Mouse (Mus musculus) forebrain, embryonic 11.5 days (tissue): ENCODE results near the gene Olfr883. TPM values are rescaled to one million over a fixed set of nuclear protein-coding genes. Genes with fewer than 3 reads are reported as not detected.

Experiments used
- ATAC-seq: fragments of 200-750 bp; cut with Nextera tagmentation; replicated peaks from 2 replicates; pipeline ENCODE4 v1.8.0; 2017; ENCODE audit warnings: moderate TSS enrichment; ENCODE audit not compliant: low FRiP score
- DNase-seq: peaks from one replicate; pipeline ENCODE4 v3.0.0-alpha.2; 2017; ENCODE audit warnings: low spot score
- H3K27ac ChIP-seq: fragments of 300-500 bp; sonication (generic); 2 replicates; pipeline ENCODE4 v1.5.1; 2014; ENCODE audit warnings: low read depth, low read length
- H3K27me3 ChIP-seq: fragments of 300-500 bp; sonication (generic); 2 replicates; pipeline ENCODE4 v1.6.1; 2014; ENCODE audit warnings: mild to moderate bottlenecking, low read length, mixed read lengths; ENCODE audit not compliant: control insufficient read depth, insufficient read depth
- H3K36me3 ChIP-seq: fragments of 300-500 bp; sonication (generic); 2 replicates; pipeline ENCODE4 v1.6.1; 2014; ENCODE audit warnings: mild to moderate bottlenecking, low read length, moderate library complexity, mixed read lengths; ENCODE audit not compliant: control insufficient read depth, insufficient read depth
- H3K4me1 ChIP-seq: fragments of 300-500 bp; sonication (generic); replicated peaks from 2 replicates; pipeline ENCODE4 v1.6.1; 2014; ENCODE audit warnings: low read length, mixed read lengths; ENCODE audit not compliant: control insufficient read depth, insufficient read depth
- H3K4me2 ChIP-seq: fragments of 300-500 bp; sonication (generic); 2 replicates; pipeline ENCODE4 v1.6.1; 2014; ENCODE audit warnings: low read depth, mild to moderate bottlenecking, low read length, moderate library complexity, mixed read lengths; ENCODE audit not compliant: severe bottlenecking
- H3K4me3 ChIP-seq: fragments of 300-500 bp; sonication (generic); 2 replicates; pipeline ENCODE4 v1.5.1; 2014; ENCODE audit warnings: low read depth, low read length
- H3K9ac ChIP-seq: fragments of 300-500 bp; sonication (generic); 2 replicates; pipeline ENCODE4 v1.6.1; 2014; ENCODE audit warnings: low read length
- H3K9me3 ChIP-seq: fragments of 300-500 bp; sonication (generic); 2 replicates; pipeline ENCODE4 v1.6.1; 2016; ENCODE audit warnings: low read length, mixed read lengths; ENCODE audit not compliant: control insufficient read depth
- WGBS: fragments of 180-500 bp; shearing (Covaris S2); extraction: QIAGEN DNeasy Blood & Tissue Kit; methylation state at CpG from one replicate; pipeline ENCODE4 v1.1.7; 2014; 5-methylcytosine and 5-hydroxymethylcytosine counted together
- polyA plus RNA-seq: library from polyadenylated mRNA; unstranded; fragments of >200 nt; fragmentation: Nextera tagmentation; extraction: Ambion mirVana; gene quantifications from 2 replicates; pipeline ENCODE4 v1.2.1, GENCODE M21; 2014

Gene Olfr883
- polyA plus RNA-seq, result not detected in 2 replicates

DNA sequence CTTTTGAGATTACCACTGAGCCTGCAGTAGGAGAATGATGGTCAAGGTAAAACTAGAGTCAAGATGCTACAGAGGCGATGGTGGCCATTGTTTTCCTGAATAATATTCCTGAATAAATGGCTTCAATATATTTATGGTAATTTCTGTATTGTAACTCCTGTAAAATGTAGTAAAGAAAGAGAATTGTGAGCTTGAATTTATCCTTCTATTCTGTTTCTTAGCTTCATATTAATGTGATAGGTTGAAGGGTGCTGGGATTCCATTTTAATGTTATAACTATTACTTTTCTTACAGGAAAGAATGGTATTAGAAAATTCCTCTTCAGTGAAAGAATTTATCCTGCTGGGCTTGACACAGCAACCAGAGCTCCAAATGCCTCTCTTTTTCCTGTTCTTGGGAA is at the start of gene Olfr883:
Gene Olfr883, plus strand, starts transcription at position 301 of the 400 bp plus-strand sequence.
- no peak for ATAC-seq
- no peak within 1 kb of the TSS for H3K4me2 ChIP-seq
- WGBS, result 80% methylated on average over 1 of the region's 1 CpGs
- H3K9me3 ChIP-seq, result no peaks in the 10 kb centered on the region
- no peak for DNase-seq
- no peaks in the 10 kb centered on the region for H3K36me3 ChIP-seq
- no peak within 1 kb of the TSS for H3K9ac ChIP-seq
- no peak within 1 kb of the TSS for H3K4me3 ChIP-seq
- no peak within 1 kb of the TSS for H3K27ac ChIP-seq
- H3K27me3 ChIP-seq, result no peaks in the 10 kb centered on the region
- H3K4me1 ChIP-seq, result no peaks in the 10 kb centered on the region

GRCm38 (mm10) chr9:37991525-37991924 is 34.1 kb upstream of the Olfr883 start, which contains the start of gene Olfr881:
Gene Olfr881 (plus strand): TSS chr9:37991825.
- no peak within 1 kb of the TSS for H3K4me2 ChIP-seq
- no peak for ATAC-seq
- H3K4me3 ChIP-seq, result no peak within 1 kb of the TSS

DNA sequence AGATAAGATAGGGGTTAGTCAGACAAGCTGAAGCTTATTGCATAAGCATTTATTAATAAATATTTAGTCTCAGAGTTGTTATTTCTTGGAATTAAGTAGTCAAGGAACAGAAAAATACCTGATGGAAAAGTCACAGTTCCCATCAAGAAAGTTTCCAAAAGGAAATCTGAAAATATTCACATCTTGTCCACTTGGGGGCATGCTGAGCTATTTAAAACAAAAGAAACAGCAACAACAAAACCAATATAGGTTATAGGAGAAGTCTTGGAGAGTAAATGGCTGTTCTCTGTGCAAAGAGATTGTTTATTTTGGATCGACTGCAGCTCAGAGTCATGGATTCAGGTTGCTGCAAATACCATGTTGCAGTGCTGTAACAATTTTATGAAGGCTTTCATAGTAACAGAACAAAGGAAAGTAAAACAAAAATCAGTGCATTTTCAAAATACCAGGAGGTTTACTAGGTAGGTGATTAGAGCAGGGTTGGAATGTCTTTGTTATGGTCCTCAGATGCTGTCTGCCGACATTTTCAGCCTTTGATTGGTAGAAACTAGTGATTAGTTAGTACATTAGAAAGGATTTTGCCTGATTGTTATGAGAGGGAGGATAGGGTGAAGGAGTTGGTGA is 26.9 kb upstream of the Olfr883 start:
- Histone ChIP-seq H3K27ac (no peak overlapping the region), H3K27me3 (no peaks in the 10 kb centered on the region), H3K4me1 (no peaks in the 10 kb centered on the region), H3K36me3 (no peaks in the 10 kb centered on the region), H3K9me3 (no peaks in the 10 kb centered on the region), H3K4me2 (no peak overlapping the region), H3K9ac (no peak overlapping the region), H3K4me3 (no peak overlapping the region)
- DNase-seq (no peak), ATAC-seq (no peak)
- WGBS, result 56% methylated on average over 2 of the region's 2 CpGs

More at GRCm38 (mm10) chr9:37991525-37991924, 34.1 kb upstream of the Olfr883 start, which contains the start of gene Olfr881:
- H3K27ac ChIP-seq, result no peak within 1 kb of the TSS
- no peaks in the 10 kb centered on the region for H3K36me3 ChIP-seq
- no peaks in the 10 kb centered on the region for H3K4me1 ChIP-seq
- no peak within 1 kb of the TSS for H3K9ac ChIP-seq
- no peaks in the 10 kb centered on the region for H3K9me3 ChIP-seq
- DNase-seq, result no peak
- H3K27me3 ChIP-seq, result no peaks in the 10 kb centered on the region

DNA sequence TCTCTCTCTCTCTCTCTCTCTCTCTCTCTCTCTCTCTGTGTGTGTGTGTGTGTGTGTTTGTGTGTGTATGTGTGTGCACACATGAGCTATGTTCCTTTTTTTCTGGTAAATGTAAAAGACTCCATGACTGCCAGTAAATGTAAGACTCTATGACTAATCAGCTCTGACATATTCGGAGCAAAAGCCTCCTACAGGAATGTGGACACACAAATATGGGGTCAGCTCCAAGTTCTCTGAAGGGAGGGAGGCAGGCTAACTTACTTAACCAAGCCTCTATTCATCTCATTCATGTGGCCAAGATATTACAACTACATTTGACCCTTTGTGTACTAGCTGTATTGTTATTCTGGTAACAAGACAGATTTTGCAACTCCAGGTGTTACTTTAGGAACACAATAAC is 25.6 kb upstream of the Olfr883 start:
- no peaks in the 10 kb centered on the region for H3K9me3 ChIP-seq
- no peak overlapping the region for H3K4me2 ChIP-seq
- no peak overlapping the region for H3K27ac ChIP-seq
- no peaks in the 10 kb centered on the region for H3K27me3 ChIP-seq
- H3K4me3 ChIP-seq, result no peak overlapping the region
- no peak for ATAC-seq
- H3K9ac ChIP-seq, result no peak overlapping the region
- no peak for DNase-seq
- 58% methylated on average over 1 of the region's 1 CpGs for WGBS
- no peaks in the 10 kb centered on the region for H3K4me1 ChIP-seq
- H3K36me3 ChIP-seq, result no peaks in the 10 kb centered on the region

GRCm38 (mm10) chr9:38046255-38046654 is 20.6 kb downstream of the Olfr883 start, which contains the start of gene Olfr884:
Gene Olfr884 (plus strand): TSS chr9:38046555.
- Histone ChIP-seq H3K9ac (no peak within 1 kb of the TSS), H3K4me2 (no peak within 1 kb of the TSS), H3K36me3 (no peaks in the 10 kb centered on the region), H3K4me1 (no peaks in the 10 kb centered on the region), H3K4me3 (no peak within 1 kb of the TSS), H3K27me3 (no peaks in the 10 kb centered on the region), H3K9me3 (no peaks in the 10 kb centered on the region), H3K27ac (no peak within 1 kb of the TSS)
- 78% methylated on average over 1 of the region's 1 CpGs for WGBS
- ATAC-seq (no peak), DNase-seq (no peak)

GRCm38 (mm10) chr9:38061022-38061421 is 35.4 kb downstream of the Olfr883 start, which contains the start of gene Olfr885:
Gene Olfr885 (plus strand): TSS chr9:38061322.
- H3K4me1 ChIP-seq, result no peaks in the 10 kb centered on the region
- H3K9ac ChIP-seq, result no peak within 1 kb of the TSS
- no peak for DNase-seq
- H3K27ac ChIP-seq, result no peak within 1 kb of the TSS
- H3K4me2 ChIP-seq, result no peak within 1 kb of the TSS
- H3K4me3 ChIP-seq, result no peak within 1 kb of the TSS
- WGBS, result 95% methylated on average over 3 of the region's 3 CpGs
- no peaks in the 10 kb centered on the region for H3K27me3 ChIP-seq
- ATAC-seq, result no peak
- H3K36me3 ChIP-seq, result no peaks in the 10 kb centered on the region
- H3K9me3 ChIP-seq, result no peaks in the 10 kb centered on the region

Other genes starting within 250 kb of the Olfr883 start
- gene Olfr876, start 222.8 kb upstream of the Olfr883 start, polyA plus RNA-seq, result not detected in 2 replicates
- 0.12 TPM in 1 of 2 replicates, not detected in the other for gene Olfr877, start 171.5 kb upstream of the Olfr883 start, polyA plus RNA-seq
- gene Olfr145, start 129.1 kb upstream of the Olfr883 start, polyA plus RNA-seq, result not detected in 2 replicates
- not detected in 2 replicates for gene Olfr878, start 108.0 kb upstream of the Olfr883 start, polyA plus RNA-seq
- gene Olfr881, start 34.0 kb upstream of the Olfr883 start, polyA plus RNA-seq, result not detected in 2 replicates
- not detected in 2 replicates for gene Olfr884, start 20.7 kb downstream of the Olfr883 start, polyA plus RNA-seq
- gene Olfr885, start 35.5 kb downstream of the Olfr883 start, polyA plus RNA-seq, result not detected in 2 replicates
- gene Olfr887, start 58.3 kb downstream of the Olfr883 start, polyA plus RNA-seq, result not detected in 2 replicates
- gene Olfr888, start 82.3 kb downstream of the Olfr883 start, polyA plus RNA-seq, result not detected in 2 replicates
- gene Olfr889, start 89.4 kb downstream of the Olfr883 start, polyA plus RNA-seq, result 0.11 and 0.12 TPM in 2 replicates
- not detected in 2 replicates for gene Olfr890, start 116.7 kb downstream of the Olfr883 start, polyA plus RNA-seq
- not detected in 2 replicates for gene Olfr891, start 155.0 kb downstream of the Olfr883 start, polyA plus RNA-seq
- gene Olfr893, start 182.6 kb downstream of the Olfr883 start, polyA plus RNA-seq, result not detected in 2 replicates
- not detected in 2 replicates for gene Olfr894, start 192.2 kb downstream of the Olfr883 start, polyA plus RNA-seq
- gene Olfr143, start 227.0 kb downstream of the Olfr883 start, polyA plus RNA-seq, result not detected in 2 replicates
- gene Olfr895, start 242.0 kb downstream of the Olfr883 start, polyA plus RNA-seq, result not detected in 2 replicates